Mouse (Mus musculus) right cerebral cortex, postnatal 10 days (tissue): ENCODE results near the gene Oip5.
A peak's percentile ranks its signal among the peaks of the same experiment; 100 is the strongest.
"Not testable (repeated sequence)": the region's sequence is repeated elsewhere in the genome, so short reads cannot be mapped to it uniquely, and the experiment has no call there.

Source experiments
- DNase-seq, 2 experiments: peaks; one replicate each; pipeline ENCODE4 v3.0.0; 2021; ENCODE audit warnings: low spot score in 2 of 2

The Oip5 gene

GRCm38 (mm10) chr2:119618199-119618982, at the start of gene Oip5, which contains the start of gene Nusap1:
Gene Oip5, minus strand, starts transcription at chr2:119618469.
Gene Nusap1, plus strand, starts transcription at chr2:119618298.
- peak; percentile 96 to 98 for DNase-seq

GRCm38 (mm10) chr2:119665744-119666143, 47.5 kb upstream of the Oip5 start:
- DNase-seq: not testable (repeated sequence)

GRCm38 (mm10) chr2:119662220-119663182, 44.2 kb upstream of the Oip5 start, which contains the start of gene Ndufaf1:
Gene Ndufaf1, minus strand, starts transcription at chr2:119662827.
- peak; percentile 89 for DNase-seq

GRCm38 (mm10) chr2:119644254-119644653, 26.0 kb upstream of the Oip5 start:
- DNase-seq: no peak

- no peak for DNase-seq
Measured at GRCm38 (mm10) chr2:119641214-119641912, 23.1 kb upstream of the Oip5 start.

GRCm38 (mm10) chr2:119636781-119637180, 18.5 kb upstream of the Oip5 start:
- DNase-seq: no peak

GRCm38 (mm10) chr2:119621302-119621701, 3.0 kb upstream of the Oip5 start:
- DNase-seq: no peak

- not testable (repeated sequence) for DNase-seq
Measured at GRCm38 (mm10) chr2:119619002-119619401, 733 bp upstream of the Oip5 start.

GRCm38 (mm10) chr2:119617841-119618198, 449 bp downstream of the Oip5 start:
- DNase-seq: no peak

- no peak for DNase-seq
Measured at GRCm38 (mm10) chr2:119607023-119607422, 11.2 kb downstream of the Oip5 start.

- no peak for DNase-seq
Measured at GRCm38 (mm10) chr2:119605361-119605973, 12.8 kb downstream of the Oip5 start.

GRCm38 (mm10) chr2:119603909-119604308, 14.4 kb downstream of the Oip5 start:
- DNase-seq: no peak

GRCm38 (mm10) chr2:119602488-119602887, 15.8 kb downstream of the Oip5 start:
- DNase-seq: no peak

- DNase-seq: not testable (repeated sequence)
Measured at GRCm38 (mm10) chr2:119601575-119601974, 16.7 kb downstream of the Oip5 start.

- DNase-seq: no peak
Measured at GRCm38 (mm10) chr2:119601027-119601426, 17.2 kb downstream of the Oip5 start.

- no peak for DNase-seq
Measured at GRCm38 (mm10) chr2:119596781-119597330, 21.4 kb downstream of the Oip5 start.

- DNase-seq: no peak
Measured at GRCm38 (mm10) chr2:119595308-119595707, 23.0 kb downstream of the Oip5 start.

- peak; percentile 98 to 99 for DNase-seq
Measured at GRCm38 (mm10) chr2:119594113-119594981, 23.9 kb downstream of the Oip5 start.

GRCm38 (mm10) chr2:119593765-119594112, 24.5 kb downstream of the Oip5 start:
- no peak for DNase-seq

- no peak for DNase-seq
Measured at GRCm38 (mm10) chr2:119591247-119591646, 27.0 kb downstream of the Oip5 start.
